Mouse (Mus musculus): ENCODE results near the gene Zfp639. TPM values are rescaled to one million over a fixed set of nuclear protein-coding genes. Genes with fewer than 3 reads are reported as not detected.

Zfp639 gene
- polyA plus RNA-seq, 1 experiment from 2014 or later = 37.6 TPM

DNA sequence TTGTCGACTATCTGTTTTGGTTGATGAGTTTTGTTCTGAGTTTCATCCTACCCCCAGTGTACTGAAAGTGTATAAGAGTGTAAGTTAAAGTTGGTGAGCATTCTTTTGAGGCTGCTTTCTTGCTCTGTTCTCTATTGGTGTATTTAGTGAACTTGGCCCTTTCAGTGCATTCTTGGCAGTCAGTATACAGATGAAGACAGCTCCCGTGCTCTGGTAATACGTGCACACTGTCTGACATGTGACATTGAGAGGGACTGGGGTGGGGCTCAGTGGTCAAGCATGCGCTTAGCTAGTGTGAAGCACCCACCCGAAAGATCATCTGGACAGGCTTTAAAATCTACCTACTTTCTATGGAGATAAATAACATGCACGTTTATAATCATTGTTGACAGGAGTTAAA is 53.3 kb downstream of the Zfp639 start:
- H3K27ac ChIP-seq = no peak overlapping the region
- no peaks in the 10 kb centered on the region for H3K9me3 ChIP-seq
- ATAC-seq (ENCODE audit: low FRiP score) = no peak
- WGBS = 92% methylated on average over 6 of the region's 6 CpGs
- H3K4me2 ChIP-seq = no peak overlapping the region
- H3K9ac ChIP-seq = no peak overlapping the region
- no peak overlapping the region for H3K4me3 ChIP-seq
- H3K27me3 ChIP-seq = no peaks in the 10 kb centered on the region
- no peaks in the 10 kb centered on the region for H3K4me1 ChIP-seq (replicated peaks)
- H3K36me3 ChIP-seq = peaks cover 72% of the 10 kb centered on the region

Other genes starting within 250 kb of the Zfp639 start
- gene Zmat3, start 144.2 kb upstream of the Zfp639 start, polyA plus RNA-seq (2015; fragmentation: Nextera tagmentation; extraction: Ambion mirVana) = 7.6 and 8.2 TPM in 2 replicates
- gene Pik3ca, start 112.6 kb upstream of the Zfp639 start, polyA plus RNA-seq (2015; fragmentation: Nextera tagmentation; extraction: Ambion mirVana) = 14.2 and 14.7 TPM in 2 replicates
- gene Kcnmb3, start 18.0 kb upstream of the Zfp639 start, polyA plus RNA-seq (2015; fragmentation: Nextera tagmentation; extraction: Ambion mirVana) = 0.26 TPM in 1 of 2 replicates, not detected in the other
- gene Mfn1, start 19.2 kb downstream of the Zfp639 start, polyA plus RNA-seq (2015; fragmentation: Nextera tagmentation; extraction: Ambion mirVana) = 39.2 and 43.7 TPM in 2 replicates
- gene Gnb4, start 106.3 kb downstream of the Zfp639 start, polyA plus RNA-seq (2015; fragmentation: Nextera tagmentation; extraction: Ambion mirVana) = 79.5 and 80.8 TPM in 2 replicates
- gene Actl6a, start 196.0 kb downstream of the Zfp639 start, polyA plus RNA-seq (2015; fragmentation: Nextera tagmentation; extraction: Ambion mirVana) = 104 and 105 TPM in 2 replicates
- 323 and 339 TPM in 2 replicates for gene Ndufb5, start 226.7 kb downstream of the Zfp639 start, polyA plus RNA-seq (2015; fragmentation: Nextera tagmentation; extraction: Ambion mirVana)
- 35.6 and 36.5 TPM in 2 replicates for gene Mrpl47, start 227.3 kb downstream of the Zfp639 start, polyA plus RNA-seq (2015; fragmentation: Nextera tagmentation; extraction: Ambion mirVana)